Mouse (Mus musculus) liver, embryonic 14.5 days (tissue): ENCODE measurements at regions not wholly inside any gene's neighbourhood (a gene's known extent, or its start where the extent isn't known, plus 50 kb on each side); places are given as distances from the start of the nearest gene placed in this dataset.

Source experiments
- CTCF ChIP-seq: IDR thresholded peaks from 2 replicates; pipeline ENCODE4 v1.5.1; 2016; ENCODE audit warnings: antibody characterized with exemption, low read depth, control low read depth
- EP300 ChIP-seq: IDR thresholded peaks from 2 replicates; pipeline ENCODE4 v1.6.1; 2016; ENCODE audit warnings: antibody characterized with exemption, low read depth

DNA sequence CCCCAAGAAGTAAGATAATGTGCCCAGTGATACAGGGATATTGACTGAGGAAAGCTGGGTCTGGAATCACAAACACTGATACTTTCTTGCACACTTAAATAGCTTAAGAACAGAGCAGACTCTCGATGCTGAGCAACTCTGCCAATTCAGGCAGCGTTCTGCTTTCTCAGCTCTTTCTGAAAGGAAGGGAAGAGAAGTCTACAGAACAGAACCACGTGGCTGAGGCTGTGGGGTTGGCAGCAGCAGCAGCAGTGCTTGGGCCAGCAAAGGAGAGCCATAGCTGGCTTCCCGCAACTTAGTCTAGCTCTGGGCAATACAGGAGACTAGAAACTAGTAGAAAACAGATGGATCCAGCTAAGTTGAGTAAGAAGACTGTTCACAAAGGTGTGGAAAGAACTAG, 89.8 kb upstream of the Ypel5 start:
- TF ChIP-seq EP300 (no peak), CTCF (no peak)
